Mouse (Mus musculus): ENCODE results near the gene Ahnak.

DNA sequence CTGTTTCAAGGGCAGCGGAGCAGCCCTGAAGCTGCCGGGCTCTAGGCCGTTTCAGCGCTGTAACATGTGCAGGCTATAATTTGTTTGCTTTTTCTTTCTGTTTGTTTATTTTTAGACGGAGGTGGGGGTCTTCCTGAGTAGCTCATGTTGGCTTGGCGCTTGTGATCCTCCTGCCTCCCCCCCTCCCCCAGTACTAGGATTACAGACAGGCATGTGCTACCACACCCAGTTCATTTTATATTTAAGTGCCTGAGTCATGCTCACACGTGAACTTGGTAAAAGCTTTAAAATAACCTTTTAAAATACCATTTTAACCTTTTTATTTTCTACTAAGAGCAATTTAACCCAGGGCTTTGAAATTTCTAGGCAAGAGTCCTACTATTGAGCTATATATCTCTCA lies 50.8 kb downstream of the Ahnak start:
- TF ChIP-seq POLR2A (IDR thresholded peaks at IDR 0.05; ENCODE audit: insufficient read depth, low read length) (no peak), CTCF (IDR thresholded peaks at IDR 0.05; ENCODE audit: low read depth, low read length) (no peak), EP300 (IDR thresholded peaks at IDR 0.05; ENCODE audit: insufficient read depth, low read depth, low read length) (no peak)

Measured in ES-Bruce4 (cell line).